Mouse (Mus musculus): Measurements from ENCODE around the gene Aqp8.
A peak's percentile ranks its signal among the peaks of the same experiment; 100 is the strongest.

The Aqp8 gene

DNA sequence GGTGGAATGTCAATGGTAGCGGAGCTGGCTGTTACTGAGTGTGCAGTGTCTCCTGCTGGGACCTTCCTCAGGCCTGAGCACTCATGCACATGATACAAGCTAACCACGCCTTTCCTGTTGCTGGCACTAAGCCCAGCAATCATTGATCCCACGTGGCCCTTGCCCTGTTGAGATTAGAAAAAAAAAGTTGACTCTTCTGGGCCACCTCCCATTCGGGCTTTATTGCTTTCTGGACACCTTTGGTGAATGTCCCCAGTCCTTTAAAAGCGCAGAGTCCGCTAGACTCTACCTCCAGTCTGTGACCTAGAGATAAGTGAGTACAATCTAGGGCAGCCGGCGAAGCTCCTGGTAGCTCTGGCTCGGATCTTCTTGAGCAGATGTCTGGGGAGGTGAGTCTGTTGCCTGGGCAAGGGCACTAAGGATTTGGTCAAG lies at the start of gene Aqp8:
TSS of gene Aqp8 (plus strand) at position 222 of the 432 bp plus-strand sequence.
- DNase-seq (ENCODE audit: low spot score) = no peak

DNA sequence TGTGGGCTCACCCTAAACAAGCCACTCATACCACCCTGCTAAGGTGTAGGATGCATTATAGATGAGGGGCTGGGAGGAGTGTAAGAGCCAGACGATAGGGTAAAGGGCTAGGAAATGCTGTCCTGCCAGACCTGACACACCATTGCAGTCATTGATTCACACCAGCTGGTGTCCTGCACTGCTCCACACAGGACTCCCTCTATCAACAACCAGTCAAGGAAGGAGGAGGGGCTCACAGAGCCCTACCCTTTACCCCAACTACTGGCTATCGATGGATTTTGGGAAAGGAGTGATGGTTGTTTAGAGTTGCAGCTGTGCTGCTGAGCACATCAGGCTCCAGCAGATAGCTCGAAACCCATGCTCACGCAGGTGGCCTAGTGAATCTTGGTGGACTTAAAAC lies 45.3 kb upstream of the Aqp8 start:
- no peak for DNase-seq (ENCODE audit: low spot score)

DNA sequence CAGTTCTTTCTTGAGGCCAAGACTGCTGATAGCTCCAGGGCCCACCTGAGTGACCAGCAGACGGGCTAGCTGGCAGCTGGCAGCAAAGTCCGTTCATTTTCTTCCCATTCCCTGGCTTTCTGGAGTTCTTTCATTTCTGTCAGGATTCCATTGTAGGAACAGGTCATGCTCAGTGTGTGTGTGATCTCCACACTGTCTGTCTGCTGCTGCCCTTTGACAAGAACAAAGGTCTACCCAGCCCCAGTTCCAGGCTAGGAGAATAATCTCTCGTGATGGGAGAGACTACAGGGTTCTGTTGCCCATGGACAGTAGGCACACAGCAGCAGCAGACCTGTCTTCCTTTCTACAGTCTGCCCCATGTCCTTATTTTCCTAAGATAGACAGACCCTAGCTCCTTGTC lies 44.4 kb upstream of the Aqp8 start:
- DNase-seq (ENCODE audit: low spot score) = no peak

DNA sequence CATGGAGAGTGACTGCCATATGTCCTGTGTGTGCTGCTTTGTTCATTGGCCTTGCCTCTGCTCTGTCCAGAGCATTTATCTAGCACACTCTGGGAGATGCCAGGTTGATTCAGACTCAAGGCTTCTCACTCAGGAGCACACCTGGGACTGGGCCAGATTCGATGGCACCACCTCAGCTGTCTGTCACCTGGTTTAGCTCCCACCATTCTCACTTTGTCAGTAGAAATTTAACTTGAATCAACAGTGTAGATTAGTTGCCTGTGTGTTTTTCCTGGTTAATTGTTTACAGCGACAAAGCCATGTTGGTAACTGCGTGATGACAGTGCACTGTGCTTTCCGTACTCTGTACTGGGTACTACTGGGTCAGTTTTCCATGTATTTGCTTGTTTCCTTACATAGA lies 42.1 kb upstream of the Aqp8 start:
- no peak for DNase-seq (ENCODE audit: low spot score)

DNA sequence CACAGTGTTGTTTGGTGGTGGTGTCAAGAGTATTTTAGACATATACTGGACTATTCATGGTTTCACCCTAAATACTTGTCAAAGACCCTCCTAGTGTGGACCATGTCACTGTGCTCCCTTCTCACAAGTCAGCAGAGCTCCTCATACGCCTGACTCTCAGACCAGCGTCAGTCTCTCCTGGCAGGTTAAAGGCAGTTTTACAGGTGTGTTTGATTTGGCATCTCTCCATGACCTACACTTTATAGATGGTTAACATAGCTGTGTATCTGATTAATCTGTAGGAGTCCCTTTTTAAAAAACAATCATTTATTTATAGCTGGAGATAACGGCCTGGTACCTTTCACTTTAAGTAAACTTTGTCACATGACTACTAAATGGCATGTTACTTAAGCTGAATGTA lies 40.1 kb upstream of the Aqp8 start:
- no peak for DNase-seq (ENCODE audit: low spot score)

DNA sequence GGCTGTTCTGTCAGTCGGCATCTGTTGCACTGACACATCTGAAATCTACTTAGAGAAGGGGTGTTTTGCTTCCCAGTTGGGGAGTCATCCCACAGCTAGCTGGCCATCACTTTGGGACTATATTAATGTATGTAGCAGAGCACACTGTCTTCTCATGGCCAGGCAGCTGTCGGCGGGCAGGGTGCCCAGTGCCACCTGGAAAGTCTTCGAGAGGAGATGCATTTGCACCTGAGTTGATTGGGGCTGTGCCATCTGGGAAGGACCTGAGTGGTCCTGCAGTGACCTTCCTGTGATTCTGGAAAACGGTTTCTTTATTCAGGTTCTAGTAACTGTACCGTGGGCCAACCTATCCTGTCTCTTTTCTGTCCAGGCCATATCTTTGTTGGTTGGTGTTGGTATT lies 37.8 kb upstream of the Aqp8 start:
- no peak for DNase-seq (ENCODE audit: low spot score)

DNA sequence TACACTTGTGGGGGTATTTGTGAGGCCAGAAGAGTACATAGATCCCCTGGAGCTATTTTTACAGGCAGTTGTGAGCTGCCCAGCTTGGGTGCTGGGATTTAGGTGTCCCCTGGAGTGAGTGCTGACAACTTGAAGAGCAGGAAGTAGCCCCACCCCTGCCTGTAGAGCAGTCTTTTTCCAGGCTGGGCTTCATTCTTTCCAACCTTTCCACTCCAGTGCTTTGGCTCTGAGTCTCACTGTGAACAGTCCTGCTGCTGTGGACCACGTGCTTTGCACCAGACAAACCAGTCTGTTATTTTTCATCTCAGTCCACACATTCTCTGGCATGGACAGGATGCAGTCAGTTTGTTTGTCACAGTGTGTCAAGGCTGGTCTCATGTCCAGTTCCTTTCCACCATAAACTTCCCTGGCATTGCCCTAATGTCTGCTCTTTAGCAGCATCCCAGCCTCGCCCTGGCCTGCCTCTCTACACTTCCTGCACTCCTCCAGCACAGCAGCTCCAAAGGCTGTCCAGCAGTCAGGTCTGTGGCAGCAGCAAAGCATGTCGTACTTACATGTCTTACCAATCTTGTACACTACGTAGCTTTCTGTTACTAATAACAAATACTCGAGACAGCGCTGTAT lies 36.8 kb upstream of the Aqp8 start:
- DNase-seq (ENCODE audit: low spot score) = no peak

DNA sequence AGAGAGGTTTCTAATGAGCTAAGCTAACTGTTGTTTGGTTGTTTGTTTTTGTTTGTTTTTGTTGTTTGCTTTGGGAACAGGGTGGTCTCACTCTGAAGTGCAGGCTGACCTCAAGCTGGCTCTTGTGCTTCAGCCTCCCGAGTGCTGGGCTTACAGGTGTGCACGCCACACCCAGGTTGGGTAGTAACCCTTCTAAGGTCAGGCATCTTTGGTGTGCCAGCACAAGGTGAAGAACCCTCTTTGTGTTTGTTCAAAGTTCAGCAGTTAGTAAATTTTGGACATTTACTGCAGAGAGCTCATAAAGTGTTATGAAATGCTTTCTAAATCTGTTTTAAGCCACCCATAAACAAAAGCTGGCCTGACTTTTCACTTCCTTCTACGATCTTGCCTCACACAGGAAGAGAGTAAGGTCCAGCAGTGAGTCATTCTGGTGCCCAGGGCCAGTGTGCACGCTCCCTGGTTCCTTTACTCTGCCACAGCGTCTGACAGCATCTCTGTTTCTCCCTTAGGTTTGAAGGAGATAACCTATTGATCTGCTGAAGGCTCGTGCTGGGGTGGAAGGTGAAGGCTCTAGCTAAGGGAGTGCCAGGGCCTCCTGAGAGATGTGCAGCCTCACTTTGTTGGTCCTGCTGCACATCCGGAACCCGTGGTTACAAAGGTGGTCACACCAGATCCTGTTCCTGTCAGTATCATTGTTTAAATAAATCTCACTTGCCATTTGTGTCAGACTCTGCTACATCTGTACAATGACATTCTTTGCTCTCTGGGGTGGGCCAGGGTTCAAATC lies 32.3 kb upstream of the Aqp8 start:
- no peak for DNase-seq (ENCODE audit: low spot score)

DNA sequence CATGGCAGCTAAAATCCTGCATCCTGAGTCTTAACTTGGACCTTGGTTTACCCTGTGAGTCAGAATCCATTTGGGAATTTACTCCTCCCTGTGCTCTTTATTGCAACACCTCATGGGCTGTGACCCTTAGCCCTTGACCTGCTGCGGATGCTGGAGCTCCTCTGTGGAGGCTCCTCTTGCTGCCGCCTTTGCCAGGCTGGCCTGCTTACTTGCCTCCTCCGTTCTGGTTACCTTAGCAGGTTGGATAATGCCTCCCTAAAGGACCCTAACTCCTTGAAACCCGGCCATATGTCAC lies 31.7 kb upstream of the Aqp8 start:
- DNase-seq (ENCODE audit: low spot score) = no peak

DNA sequence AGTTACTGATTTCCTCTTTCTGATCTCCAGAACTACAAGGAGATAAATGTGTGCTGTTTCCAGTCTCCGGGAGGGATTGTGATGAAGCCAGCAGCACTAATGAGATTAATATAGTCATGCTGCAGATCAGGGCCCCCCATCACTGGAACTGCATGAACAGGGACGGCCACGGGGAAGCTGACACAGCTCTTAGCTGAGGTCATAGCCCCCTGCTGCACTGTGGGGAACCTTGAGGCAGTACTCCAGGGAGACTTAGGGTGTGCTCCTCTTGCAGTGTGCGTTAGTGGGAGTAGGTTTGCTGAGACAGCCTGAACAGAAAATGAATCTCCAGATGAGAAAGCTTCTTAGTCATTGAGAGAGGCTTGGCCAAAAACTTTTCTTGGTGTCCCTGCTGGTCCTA lies 30.9 kb upstream of the Aqp8 start:
- no peak for DNase-seq (ENCODE audit: low spot score)

DNA sequence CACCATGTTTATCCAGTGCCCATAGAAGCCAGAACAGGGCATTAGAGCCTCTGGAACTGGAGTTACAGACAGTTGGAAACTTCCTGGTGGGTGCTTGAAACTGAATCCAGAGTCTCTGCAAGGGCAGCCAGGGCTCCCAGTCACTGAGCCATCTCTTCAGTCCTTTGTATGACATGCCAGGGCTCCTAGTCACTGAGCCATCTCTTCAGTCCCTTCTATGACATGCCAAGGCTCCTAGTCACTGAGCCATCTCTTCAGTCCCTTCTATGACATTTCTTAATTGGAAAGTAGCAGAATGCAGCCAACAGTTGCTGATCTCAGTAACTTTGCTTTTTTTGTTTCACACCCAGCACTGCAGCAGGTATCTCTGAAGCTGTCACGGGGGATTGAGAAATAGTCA lies 20.0 kb upstream of the Aqp8 start:
- no peak for DNase-seq (ENCODE audit: low spot score)

DNA sequence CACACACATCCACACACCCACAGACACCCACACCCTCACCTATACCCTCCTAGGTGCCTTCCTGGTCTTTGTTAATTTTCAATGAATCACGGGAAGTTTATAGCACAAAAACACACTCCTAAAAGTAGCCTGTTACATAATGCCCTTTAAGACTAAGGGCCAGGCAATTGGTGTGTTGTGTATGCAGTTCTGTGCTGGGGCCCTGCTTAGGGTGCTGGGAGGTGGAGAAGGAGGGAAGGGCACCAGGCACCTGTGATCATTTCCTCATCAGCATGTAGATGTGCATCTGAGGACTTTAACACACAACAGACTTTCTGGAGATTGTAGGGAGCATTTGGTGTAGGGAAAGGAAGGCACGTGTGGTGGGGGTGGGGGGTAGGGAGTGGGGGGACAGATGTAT lies 13.3 kb upstream of the Aqp8 start:
- DNase-seq (ENCODE audit: low spot score) = no peak

DNA sequence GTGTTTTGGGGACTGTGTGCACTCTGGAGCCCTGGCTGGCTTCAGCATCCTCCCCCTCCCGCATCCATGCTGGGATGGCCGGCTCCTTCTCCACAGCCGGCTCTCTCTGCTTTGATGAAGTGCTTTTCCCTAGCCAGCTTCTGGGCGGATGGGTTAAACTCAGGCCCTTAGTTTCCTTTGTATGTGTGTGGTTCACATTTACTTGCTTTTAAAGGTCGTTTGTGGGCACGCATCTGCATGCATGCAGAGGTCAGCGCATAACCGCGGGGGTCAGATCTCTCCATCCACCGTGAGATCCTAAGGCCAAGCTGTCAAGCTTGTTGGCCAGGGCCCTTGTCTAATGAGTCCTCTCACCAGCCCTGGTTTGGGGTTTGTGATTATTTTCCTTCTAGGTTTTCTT lies 12.4 kb upstream of the Aqp8 start:
- DNase-seq (ENCODE audit: low spot score) = no peak

DNA sequence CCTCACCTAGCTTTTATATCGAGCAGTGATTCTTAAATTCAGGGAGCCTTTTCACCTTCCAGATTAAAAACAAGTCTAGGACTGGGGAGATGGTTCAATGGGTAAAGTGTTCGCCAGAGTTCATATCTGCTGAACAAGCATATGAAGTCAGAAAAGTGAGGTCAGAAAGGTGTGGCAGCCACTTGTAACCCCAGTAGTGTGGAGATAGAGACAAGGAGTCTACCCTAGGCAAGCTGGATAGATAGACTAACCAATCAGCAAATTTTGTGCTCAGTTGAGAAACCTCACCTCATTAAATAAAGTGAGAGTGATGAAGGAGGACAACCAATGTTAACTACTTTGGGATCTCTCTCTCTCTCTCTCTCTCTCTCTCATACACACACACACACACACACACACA lies 11.6 kb upstream of the Aqp8 start:
- DNase-seq (ENCODE audit: low spot score) = no peak

DNA sequence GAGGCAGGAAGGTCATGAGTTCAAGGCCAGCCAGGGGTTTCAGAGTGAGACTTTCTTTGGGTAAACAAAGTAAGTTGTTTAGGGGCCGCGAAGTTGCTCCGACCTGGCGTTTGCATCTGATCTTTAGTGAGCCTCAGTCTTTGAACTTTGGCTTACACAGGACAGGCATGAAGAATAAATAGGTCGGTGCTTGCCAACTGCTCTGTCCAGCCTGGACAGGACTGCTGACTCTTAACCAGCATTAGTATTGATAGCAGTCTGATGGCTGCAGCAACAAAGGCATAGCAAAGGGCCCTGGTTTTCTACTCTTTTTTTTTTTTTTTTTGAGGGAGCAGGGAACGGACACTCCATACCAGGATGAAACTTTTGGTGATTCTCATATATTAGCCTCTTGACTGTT lies 9.5 kb upstream of the Aqp8 start:
- no peak for DNase-seq (ENCODE audit: low spot score)

DNA sequence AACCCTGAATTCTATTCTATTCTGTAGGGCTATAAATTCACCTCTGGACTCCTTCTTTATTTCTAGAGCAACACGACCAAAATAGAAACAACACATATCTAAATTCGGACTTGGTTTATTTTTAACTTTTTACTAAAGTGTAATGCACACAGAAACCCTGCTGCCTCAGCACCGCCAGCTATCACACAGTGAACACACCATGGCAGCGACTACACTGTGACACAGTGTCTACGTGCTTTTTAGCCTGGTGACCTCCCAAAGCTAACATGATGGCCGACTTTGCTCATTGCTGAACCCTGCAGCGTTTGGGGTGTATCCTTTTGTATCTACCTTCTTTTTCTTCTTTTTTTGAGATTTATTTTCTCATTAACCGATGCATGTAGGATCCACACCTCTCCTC lies 9.0 kb upstream of the Aqp8 start:
- no peak for DNase-seq (ENCODE audit: low spot score)

DNA sequence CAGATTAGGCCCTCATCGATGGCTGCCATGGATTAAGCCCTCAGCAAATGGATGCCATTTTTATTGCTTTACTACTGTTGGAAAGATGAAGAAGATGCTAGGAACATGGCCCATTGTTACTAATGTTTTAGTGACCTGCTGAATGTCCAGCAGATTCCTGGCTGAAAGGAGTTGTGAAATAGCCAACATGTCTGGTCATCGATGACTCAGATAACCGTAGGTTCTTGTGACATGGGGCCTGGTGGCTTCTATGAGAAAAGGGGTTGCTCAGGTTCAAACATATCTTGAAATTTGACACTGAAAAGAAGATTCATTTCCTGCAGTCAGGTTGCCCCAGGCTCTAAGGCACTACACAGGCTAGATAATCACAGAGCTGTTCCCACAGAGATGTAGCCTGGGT lies 7.0 kb upstream of the Aqp8 start:
- no peak for DNase-seq (ENCODE audit: low spot score)

DNA sequence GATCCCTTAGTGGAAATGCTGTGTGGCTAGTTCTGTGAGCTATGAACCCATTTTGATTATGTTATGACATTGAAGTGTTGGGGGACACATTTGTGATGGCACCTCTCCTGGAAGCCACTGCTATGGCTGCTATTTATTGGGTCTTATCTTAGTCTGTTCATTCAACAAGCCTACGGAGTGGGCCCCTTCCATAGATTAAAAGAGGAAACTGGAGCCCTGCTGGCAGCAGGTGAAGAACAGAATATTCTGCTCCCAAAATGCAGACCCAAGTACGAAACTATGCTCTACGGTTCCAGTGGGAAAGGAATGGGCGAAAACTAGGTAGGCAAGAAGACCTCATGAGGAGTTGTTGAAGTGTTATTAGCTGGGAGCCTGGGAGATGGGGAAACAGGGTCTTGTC lies 3.8 kb upstream of the Aqp8 start:
- DNase-seq (ENCODE audit: low spot score) = no peak

DNA sequence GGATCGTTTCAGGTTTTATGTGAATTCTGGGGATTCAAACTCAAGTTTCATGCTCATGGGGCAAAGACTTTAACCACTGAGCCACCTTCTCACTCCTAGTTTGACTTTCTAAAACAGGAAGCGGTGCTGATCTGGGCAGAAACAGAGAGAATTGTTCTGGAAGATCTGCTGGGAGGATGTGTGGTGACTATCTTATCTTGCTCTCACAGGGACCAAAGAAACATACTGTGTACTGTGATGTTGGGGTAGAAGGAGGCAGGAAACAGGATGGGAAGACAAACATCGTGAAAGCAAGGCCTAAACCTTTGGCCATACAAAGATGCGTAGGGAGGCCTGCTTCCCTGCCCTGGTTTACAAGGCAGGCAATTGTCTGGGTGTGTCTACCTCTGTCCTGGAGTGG lies 2.8 kb upstream of the Aqp8 start:
- DNase-seq (ENCODE audit: low spot score) = no peak

DNA sequence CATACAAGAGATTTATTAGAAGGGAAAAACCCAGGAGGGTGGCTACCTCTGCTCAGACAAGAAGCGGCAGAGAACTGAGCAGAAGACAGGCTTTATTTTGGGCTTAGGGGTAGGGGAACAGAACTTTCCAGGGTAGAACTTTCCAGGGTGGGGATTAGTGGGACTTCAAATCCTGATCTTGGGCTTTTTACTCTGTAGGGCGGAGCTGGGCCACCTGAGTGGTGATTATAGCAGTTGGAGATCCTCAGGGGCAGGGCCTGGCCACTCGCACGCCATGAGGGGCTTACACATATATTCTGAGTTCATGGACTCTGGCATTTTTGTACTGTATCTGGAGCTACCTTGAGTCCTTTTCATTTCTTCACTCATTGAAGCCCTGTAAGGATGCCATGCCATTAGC lies 775 bp upstream of the Aqp8 start:
- no peak for DNase-seq (ENCODE audit: low spot score)

DNA sequence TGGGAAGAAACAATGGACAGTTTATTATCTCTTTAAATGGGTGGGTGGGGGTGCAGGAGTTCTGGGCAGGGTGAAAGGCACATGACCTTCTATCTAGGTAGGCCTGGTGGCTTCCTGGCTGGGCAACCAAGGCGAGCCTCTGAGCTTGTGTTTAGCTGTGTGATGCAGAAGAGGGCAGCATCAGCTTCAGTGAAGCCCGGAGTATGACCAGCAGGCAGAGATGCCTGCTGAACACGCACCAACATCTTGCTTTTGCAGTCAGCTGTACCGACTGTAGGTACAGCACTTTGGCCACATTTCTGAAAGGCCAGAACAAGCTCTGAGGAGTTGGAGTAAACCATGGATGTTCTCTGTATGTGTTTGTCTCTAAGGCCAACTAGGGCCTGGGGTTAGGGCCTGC lies 1.5 kb downstream of the Aqp8 start:
- DNase-seq (ENCODE audit: low spot score) = no peak

DNA sequence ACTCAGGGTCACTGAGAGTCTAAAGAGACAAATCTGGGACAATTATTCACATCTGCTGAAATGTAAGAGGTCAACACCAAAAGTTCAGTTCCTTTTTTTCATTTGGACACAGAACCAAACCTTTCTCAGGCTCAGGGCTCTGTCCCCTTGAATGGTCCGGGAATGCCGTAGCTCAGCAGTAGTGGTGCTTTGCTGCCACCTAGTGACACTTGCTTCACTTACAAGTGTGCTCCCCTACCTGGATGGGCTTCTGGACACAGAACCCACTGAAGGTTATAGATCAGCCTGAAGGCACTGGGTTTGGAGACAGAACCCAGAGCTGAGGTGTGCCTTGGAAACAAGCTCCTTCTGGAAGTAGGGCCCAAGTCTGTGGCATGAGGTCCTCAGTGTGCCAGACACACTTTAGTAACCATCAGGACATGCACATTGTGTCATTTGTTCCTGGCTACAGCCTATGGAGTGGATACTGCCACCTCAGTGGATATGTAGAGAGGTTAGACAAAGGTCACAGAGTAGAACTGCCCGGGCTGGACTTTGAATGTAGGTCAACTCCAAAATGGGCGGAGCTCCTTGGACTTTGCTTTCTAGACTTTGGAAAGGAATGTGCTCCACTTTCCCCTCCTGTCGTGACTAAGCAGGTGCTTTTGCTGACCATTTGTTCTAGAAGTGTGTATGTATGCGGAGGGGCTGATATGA lies 3.7 kb downstream of the Aqp8 start:
- peak; percentile 19 for DNase-seq (ENCODE audit: low spot score)

DNA sequence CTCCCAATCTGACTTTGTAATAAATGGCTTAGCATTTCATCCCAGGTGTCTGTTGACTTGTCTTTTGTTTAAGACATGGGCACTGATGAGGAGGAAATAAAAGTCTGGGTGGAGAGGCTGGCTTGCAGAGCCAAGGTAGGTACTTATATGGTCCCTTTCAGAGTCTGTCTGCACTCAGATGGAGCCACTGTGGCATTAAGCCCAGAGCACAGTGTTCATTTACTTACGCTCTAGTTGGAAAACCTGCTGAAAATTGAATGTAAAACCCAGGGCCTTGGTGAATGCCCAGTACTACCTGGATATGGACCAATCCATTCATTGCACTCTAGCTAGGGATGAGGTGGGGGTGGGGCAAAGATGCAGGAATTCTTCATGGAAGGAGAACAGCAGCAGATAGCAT lies 5.9 kb downstream of the Aqp8 start:
- DNase-seq (ENCODE audit: low spot score) = no peak

DNA sequence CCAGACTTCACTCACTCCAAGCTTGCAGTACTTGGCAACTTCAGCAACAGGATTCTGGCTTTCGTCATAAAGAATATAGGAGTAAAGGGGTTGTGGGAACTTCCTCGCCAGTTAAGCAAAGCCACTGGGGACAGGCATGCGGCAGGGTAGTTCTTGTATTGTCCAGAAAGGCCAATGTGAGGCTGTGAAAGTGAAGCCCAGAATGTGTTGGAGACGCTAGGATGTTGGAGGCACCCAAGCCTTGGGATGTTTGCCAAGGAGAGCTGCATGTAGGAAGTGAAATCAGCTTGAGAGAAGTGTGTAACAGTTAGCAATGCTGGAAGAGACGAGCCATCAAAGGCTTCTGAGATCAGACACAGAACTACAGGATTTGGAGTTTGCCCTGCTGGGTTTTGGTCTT lies 25.6 kb downstream of the Aqp8 start:
- DNase-seq (ENCODE audit: low spot score) = peak; percentile 27

All from left cerebral cortex, adult 11 months (tissue).